Mouse (Mus musculus): ENCODE measurements around the gene Lce1a2. TPM values are rescaled to one million over a fixed set of nuclear protein-coding genes. Genes with fewer than 3 reads are reported as not detected.
"Not testable (repeated sequence)": the region's sequence is repeated elsewhere in the genome, so short reads cannot be mapped to it uniquely, and the experiment has no call there.

Lce1a2 gene
- not detected in 2 replicates for polyA plus RNA-seq (2014; fragmentation: Nextera tagmentation; extraction: Ambion mirVana)

- Histone ChIP-seq H3K4me1 (ENCODE audit: control insufficient read depth, insufficient read depth, low read length) (no peaks in the 10 kb centered on the region), H3K4me3 (ENCODE audit: low read depth, low read length) (no peak within 1 kb of the TSS), H3K4me2 (ENCODE audit: low read depth, low read length) (no peak within 1 kb of the TSS), H3K9me3 (replicated peaks; ENCODE audit: control insufficient read depth, low read length) (no peaks in the 10 kb centered on the region), H3K36me3 (replicated peaks; ENCODE audit: control insufficient read depth, insufficient read depth, low read depth, low read length) (no peaks in the 10 kb centered on the region), H3K27ac (replicated peaks; ENCODE audit: low read depth, low read length) (no peak within 1 kb of the TSS), H3K27me3 (ENCODE audit: control insufficient read depth, insufficient read depth, low read length) (no peaks in the 10 kb centered on the region), H3K9ac (replicated peaks; ENCODE audit: low read length) (no peak within 1 kb of the TSS)
- DNase-seq (ENCODE audit: low spot score) (no peak), ATAC-seq (replicated peaks; ENCODE audit: insufficient number of reproducible peaks, low FRiP score, low TSS enrichment, low read depth) (no peak)
Observed at GRCm38 (mm10) chr3:92670215-92670614, at the start of gene Lce1a2. Gene Lce1a2, minus strand, starts transcription at chr3:92670315.

GRCm38 (mm10) chr3:92715122-92715521, 45.0 kb upstream of the Lce1a2 start:
- no peaks in the 10 kb centered on the region for H3K27me3 ChIP-seq (ENCODE audit: control insufficient read depth, insufficient read depth, low read length)
- H3K4me3 ChIP-seq (ENCODE audit: low read depth, low read length): no peak overlapping the region
- H3K27ac ChIP-seq (replicated peaks; ENCODE audit: low read depth, low read length): no peak overlapping the region
- no peak overlapping the region for H3K9ac ChIP-seq (replicated peaks; ENCODE audit: low read length)
- DNase-seq (ENCODE audit: low spot score) (no peak), ATAC-seq (replicated peaks; ENCODE audit: insufficient number of reproducible peaks, low FRiP score, low TSS enrichment, low read depth) (no peak)
- H3K9me3 ChIP-seq (replicated peaks; ENCODE audit: control insufficient read depth, low read length): no peaks in the 10 kb centered on the region
- no peaks in the 10 kb centered on the region for H3K4me1 ChIP-seq (ENCODE audit: control insufficient read depth, insufficient read depth, low read length)
- H3K36me3 ChIP-seq (replicated peaks; ENCODE audit: control insufficient read depth, insufficient read depth, low read depth, low read length): no peaks in the 10 kb centered on the region
- H3K4me2 ChIP-seq (ENCODE audit: low read depth, low read length): no peak overlapping the region

GRCm38 (mm10) chr3:92708974-92709373, 38.9 kb upstream of the Lce1a2 start, which contains the start of gene Lce1e:
Gene Lce1e, minus strand, starts transcription at chr3:92709074.
- H3K4me2 ChIP-seq (ENCODE audit: low read depth, low read length): no peak within 1 kb of the TSS
- H3K27ac ChIP-seq (replicated peaks; ENCODE audit: low read depth, low read length): no peak within 1 kb of the TSS
- H3K9ac ChIP-seq (replicated peaks; ENCODE audit: low read length): no peak within 1 kb of the TSS
- no peaks in the 10 kb centered on the region for H3K9me3 ChIP-seq (replicated peaks; ENCODE audit: control insufficient read depth, low read length)
- H3K27me3 ChIP-seq (ENCODE audit: control insufficient read depth, insufficient read depth, low read length): no peaks in the 10 kb centered on the region
- 84% methylated on average over 2 of the region's 2 CpGs for WGBS
- H3K4me3 ChIP-seq (ENCODE audit: low read depth, low read length): no peak within 1 kb of the TSS
- ATAC-seq (replicated peaks; ENCODE audit: insufficient number of reproducible peaks, low FRiP score, low TSS enrichment, low read depth) (no peak), DNase-seq (ENCODE audit: low spot score) (no peak)
- H3K4me1 ChIP-seq (ENCODE audit: control insufficient read depth, insufficient read depth, low read length): no peaks in the 10 kb centered on the region
- no peaks in the 10 kb centered on the region for H3K36me3 ChIP-seq (replicated peaks; ENCODE audit: control insufficient read depth, insufficient read depth, low read depth, low read length)

GRCm38 (mm10) chr3:92694613-92695012, 24.5 kb upstream of the Lce1a2 start:
- Histone ChIP-seq H3K27ac (replicated peaks; ENCODE audit: low read depth, low read length) (no peak overlapping the region), H3K27me3 (ENCODE audit: control insufficient read depth, insufficient read depth, low read length) (no peaks in the 10 kb centered on the region), H3K4me3 (ENCODE audit: low read depth, low read length) (no peak overlapping the region), H3K36me3 (replicated peaks; ENCODE audit: control insufficient read depth, insufficient read depth, low read depth, low read length) (no peaks in the 10 kb centered on the region), H3K4me2 (ENCODE audit: low read depth, low read length) (no peak overlapping the region), H3K4me1 (ENCODE audit: control insufficient read depth, insufficient read depth, low read length) (no peaks in the 10 kb centered on the region), H3K9me3 (replicated peaks; ENCODE audit: control insufficient read depth, low read length) (no peaks in the 10 kb centered on the region), H3K9ac (replicated peaks; ENCODE audit: low read length) (no peak overlapping the region)
- DNase-seq (ENCODE audit: low spot score) (no peak), ATAC-seq (replicated peaks; ENCODE audit: insufficient number of reproducible peaks, low FRiP score, low TSS enrichment, low read depth) (no peak)
- WGBS: 33% methylated on average over 1 of the region's 1 CpGs

- no peaks in the 10 kb centered on the region for H3K4me1 ChIP-seq (ENCODE audit: control insufficient read depth, insufficient read depth, low read length)
- no peak overlapping the region for H3K4me3 ChIP-seq (ENCODE audit: low read depth, low read length)
- no peak overlapping the region for H3K27ac ChIP-seq (replicated peaks; ENCODE audit: low read depth, low read length)
- no peak overlapping the region for H3K9ac ChIP-seq (replicated peaks; ENCODE audit: low read length)
- no peaks in the 10 kb centered on the region for H3K27me3 ChIP-seq (ENCODE audit: control insufficient read depth, insufficient read depth, low read length)
- H3K36me3 ChIP-seq (replicated peaks; ENCODE audit: control insufficient read depth, insufficient read depth, low read depth, low read length): no peaks in the 10 kb centered on the region
- no peaks in the 10 kb centered on the region for H3K9me3 ChIP-seq (replicated peaks; ENCODE audit: control insufficient read depth, low read length)
- DNase-seq (ENCODE audit: low spot score) (no peak), ATAC-seq (replicated peaks; ENCODE audit: insufficient number of reproducible peaks, low FRiP score, low TSS enrichment, low read depth) (no peak)
- H3K4me2 ChIP-seq (ENCODE audit: low read depth, low read length): no peak overlapping the region
Observed at GRCm38 (mm10) chr3:92691688-92692087, 21.6 kb upstream of the Lce1a2 start.

GRCm38 (mm10) chr3:92689154-92689553, 19.0 kb upstream of the Lce1a2 start:
- DNase-seq (ENCODE audit: low spot score); H3K4me2 ChIP-seq (ENCODE audit: low read depth, low read length); H3K36me3 ChIP-seq (replicated peaks; ENCODE audit: control insufficient read depth, insufficient read depth, low read depth, low read length); ATAC-seq (replicated peaks; ENCODE audit: insufficient number of reproducible peaks, low FRiP score, low TSS enrichment, low read depth); H3K4me3 ChIP-seq (ENCODE audit: low read depth, low read length); H3K9ac ChIP-seq (replicated peaks; ENCODE audit: low read length); H3K27ac ChIP-seq (replicated peaks; ENCODE audit: low read depth, low read length); H3K27me3 ChIP-seq (ENCODE audit: control insufficient read depth, insufficient read depth, low read length); H3K9me3 ChIP-seq (replicated peaks; ENCODE audit: control insufficient read depth, low read length); H3K4me1 ChIP-seq (ENCODE audit: control insufficient read depth, insufficient read depth, low read length): not testable (repeated sequence)
- WGBS: 84% methylated on average over 16 of the region's 16 CpGs

GRCm38 (mm10) chr3:92687110-92687509, 17.0 kb upstream of the Lce1a2 start, which contains the start of gene Lce1d:
Gene Lce1d, minus strand, starts transcription at chr3:92687210.
- H3K27ac ChIP-seq (replicated peaks; ENCODE audit: low read depth, low read length): no peak within 1 kb of the TSS
- DNase-seq (ENCODE audit: low spot score) (no peak), ATAC-seq (replicated peaks; ENCODE audit: insufficient number of reproducible peaks, low FRiP score, low TSS enrichment, low read depth) (no peak)
- H3K4me1 ChIP-seq (ENCODE audit: control insufficient read depth, insufficient read depth, low read length): no peaks in the 10 kb centered on the region
- 70% methylated on average over 2 of the region's 2 CpGs for WGBS
- H3K36me3 ChIP-seq (replicated peaks; ENCODE audit: control insufficient read depth, insufficient read depth, low read depth, low read length): no peaks in the 10 kb centered on the region
- no peak within 1 kb of the TSS for H3K4me3 ChIP-seq (ENCODE audit: low read depth, low read length)
- no peak within 1 kb of the TSS for H3K4me2 ChIP-seq (ENCODE audit: low read depth, low read length)
- H3K9me3 ChIP-seq (replicated peaks; ENCODE audit: control insufficient read depth, low read length): no peaks in the 10 kb centered on the region
- no peak within 1 kb of the TSS for H3K9ac ChIP-seq (replicated peaks; ENCODE audit: low read length)
- H3K27me3 ChIP-seq (ENCODE audit: control insufficient read depth, insufficient read depth, low read length): no peaks in the 10 kb centered on the region

- Histone ChIP-seq H3K4me3 (ENCODE audit: low read depth, low read length) (no peak within 1 kb of the TSS), H3K36me3 (replicated peaks; ENCODE audit: control insufficient read depth, insufficient read depth, low read depth, low read length) (no peaks in the 10 kb centered on the region), H3K9me3 (replicated peaks; ENCODE audit: control insufficient read depth, low read length) (no peaks in the 10 kb centered on the region), H3K9ac (replicated peaks; ENCODE audit: low read length) (no peak within 1 kb of the TSS), H3K4me2 (ENCODE audit: low read depth, low read length) (no peak within 1 kb of the TSS), H3K27ac (replicated peaks; ENCODE audit: low read depth, low read length) (no peak within 1 kb of the TSS), H3K4me1 (ENCODE audit: control insufficient read depth, insufficient read depth, low read length) (no peaks in the 10 kb centered on the region), H3K27me3 (ENCODE audit: control insufficient read depth, insufficient read depth, low read length) (no peaks in the 10 kb centered on the region)
- whole genome bisulfite sequencing: 89% methylated on average over 4 of the region's 4 CpGs
- no peak for DNase-seq (ENCODE audit: low spot score)
- no peak for ATAC-seq (replicated peaks; ENCODE audit: insufficient number of reproducible peaks, low FRiP score, low TSS enrichment, low read depth)
Observed at GRCm38 (mm10) chr3:92678947-92679346, 8.8 kb upstream of the Lce1a2 start, which contains the start of gene Lce1c. Gene Lce1c, plus strand, starts transcription at chr3:92679247.

Measured in embryonic facial prominence, embryonic 11.5 days (tissue).